Comparison of ENCODE assay signal across 11 mouse cellular contexts in genomic region chr13:32794619-32795018, GRCm38 (mm10). TPM values are rescaled to one million over a fixed set of nuclear protein-coding genes. Genes with fewer than 3 reads are reported as not detected.
DNase-seq lines count a peak whose midpoint lies in the region; TF ChIP-seq lines count a peak whose summit lies in the region.
"Had no signal": no experiment of that assay in that cellular context is flagged by ENCODE, and none has a peak within 500 bp of the region (broad histone marks: within the 10 kb centered on the region; RNA-seq: fewer than 3 reads in every experiment).

No protein-coding gene starts in this region.

- H3K27ac ChIP-seq in gastrocnemius, adult 2 months = peak overlapping the region; percentile 73
- H3K27ac ChIP-seq: limb, embryonic 12.5 days had no signal

- peak; percentile 84 for DNase-seq in gastrocnemius, adult 2 months
- DNase-seq in gastrocnemius, postnatal 10 days = no peak
- peak; percentile 15 for DNase-seq in testis, postnatal 14 days (ENCODE audit: low spot score)
- no peak for DNase-seq in testis, postnatal 10 days (ENCODE audit: low spot score)
- peak; percentile 50 to 68 for DNase-seq in heart, postnatal 14 days
- DNase-seq in spleen, adult 18-20 months = no peak
- no peak for DNase-seq in lung, postnatal 36 days
- no peak for DNase-seq in left cerebral cortex, adult 9 months (ENCODE audit: low spot score in 2 of 2)
- DNase-seq: thymus, postnatal 36 days had no signal

- H3K4me3 ChIP-seq in gastrocnemius, adult 2 months = no peak overlapping the region
- H3K4me3 ChIP-seq: limb, embryonic 12.5 days had no signal

- TF ChIP-seq CTCF in gastrocnemius, adult 2 months (IDR thresholded peaks at IDR 0.05) = no peak

- intact Hi-C loops in gastrocnemius, adult 2 months (cut with DNase I) = loop anchor here (10.0 kb wide), 1 partner anchor 50 kb away; no protein-coding TSS in a partner anchor
- intact Hi-C loops in heart, postnatal 14 days (cut with DNase I) = no loop called here

RNA-seq across cellular contexts. Expression of gene Wrnip1, which starts 7.2 kb away (rescaled TPM):
- total RNA-seq in gastrocnemius, adult 2 months (2021) = 1 to 10 TPM; 5.2 to 8.5 TPM
- total RNA-seq in gastrocnemius, postnatal 10 days (2021) = 10 to 100 TPM; 13.0 to 16.4 TPM
- total RNA-seq in heart, postnatal 14 days (2021) = 10 to 100 TPM; 24.3 to 27.8 TPM

RNA-seq across cellular contexts. Expression of gene D930007J09Rik, which starts 8.0 kb away (rescaled TPM):
- not detected for total RNA-seq in gastrocnemius, adult 2 months (2021)
- total RNA-seq in gastrocnemius, postnatal 10 days (2021) = not detected
- total RNA-seq in heart, postnatal 14 days (2021) = under 1 TPM in 1 of 2 experiments, not detected in 1; 0.86 TPM

RNA-seq across cellular contexts. Expression of gene Mylk4, which starts 10.9 kb away (rescaled TPM):
- 1,000 to 10,000 TPM in 1 of 2 experiments, 100 to 1,000 TPM in 1; 466 to 1,631 TPM for total RNA-seq in gastrocnemius, adult 2 months (2021)
- total RNA-seq in gastrocnemius, postnatal 10 days (2021) = 100 to 1,000 TPM; 132 to 148 TPM
- total RNA-seq in heart, postnatal 14 days (2021) = 100 to 1,000 TPM; 173 to 219 TPM
- total RNA-seq: ES-E14 had no signal

RNA-seq across cellular contexts. Expression of gene Serpinb1a, which starts 56.4 kb away (rescaled TPM):
- 1 to 10 TPM; 3.7 to 4.0 TPM for total RNA-seq in gastrocnemius, adult 2 months (2021)
- 1 to 10 TPM; 7.0 to 9.0 TPM for total RNA-seq in gastrocnemius, postnatal 10 days (2021)
- 1 to 10 TPM; 7.4 to 8.4 TPM for total RNA-seq in heart, postnatal 14 days (2021)

Comparison
In these comparisons a context has a peak if more than half of its experiments do, and no peak if none do; other contexts are left out.
1. DNase-seq: peak in gastrocnemius, adult 2 months (single experiment), testis, postnatal 14 days (single experiment) and heart, postnatal 14 days (2 of 2); none in gastrocnemius, postnatal 10 days (single experiment), testis, postnatal 10 days (single experiment), spleen, adult 18-20 months (0 of 2), lung, postnatal 36 days (single experiment) and left cerebral cortex, adult 9 months (0 of 2).